Mouse (Mus musculus) kidney, postnatal 0 days (tissue): ENCODE measurements around the gene Fosb. TPM values are rescaled to one million over a fixed set of nuclear protein-coding genes. Genes with fewer than 3 reads are reported as not detected.
A peak's percentile ranks its signal among the peaks of the same experiment; 100 is the strongest.

Source experiments
- ATAC-seq: fragments of 200-750 bp; cut with Nextera tagmentation; replicated peaks from 2 replicates; pipeline ENCODE4 v1.8.0; 2017; ENCODE audit warnings: low read depth, moderate number of reproducible peaks, moderate TSS enrichment, moderate library complexity; ENCODE audit not compliant: low FRiP score
- DNase-seq: peaks from one replicate; pipeline ENCODE4 v3.0.0-alpha.2; 2016; ENCODE audit warnings: low spot score
- H3K27ac ChIP-seq: fragments of 300-500 bp; sonication (generic); 2 replicates; pipeline ENCODE4 v1.5.1; 2014; ENCODE audit warnings: mild to moderate bottlenecking
- H3K27me3 ChIP-seq: fragments of 300-500 bp; sonication (generic); 2 replicates; pipeline ENCODE4 v1.6.1; 2014; ENCODE audit warnings: low read length, mixed read lengths; ENCODE audit not compliant: insufficient read depth
- H3K36me3 ChIP-seq: fragments of 300-500 bp; sonication (generic); 2 replicates; pipeline ENCODE4 v1.6.1; 2014; ENCODE audit warnings: low read length, mixed read lengths; ENCODE audit not compliant: insufficient read depth
- H3K4me1 ChIP-seq: fragments of 300-500 bp; sonication (generic); replicated peaks from 2 replicates; pipeline ENCODE4 v1.6.1; 2014; ENCODE audit warnings: antibody characterized with exemption, low read length, mixed read lengths; ENCODE audit not compliant: insufficient read depth
- H3K4me2 ChIP-seq: fragments of 300-500 bp; sonication (generic); 2 replicates; pipeline ENCODE4 v1.6.1; 2014; ENCODE audit warnings: mild to moderate bottlenecking, low read length, moderate library complexity, mixed read lengths
- H3K4me3 ChIP-seq: fragments of 300-500 bp; sonication (generic); replicated peaks from 2 replicates; pipeline ENCODE4 v1.5.1; 2014; ENCODE audit warnings: low read depth, low read length
- H3K9ac ChIP-seq: fragments of 300-500 bp; sonication (generic); 2 replicates; pipeline ENCODE4 v1.6.1; 2014; ENCODE audit warnings: low read depth, low read length
- H3K9me3 ChIP-seq: fragments of 300-500 bp; sonication (generic); replicated peaks from 2 replicates; pipeline ENCODE4 v1.6.1; 2016; ENCODE audit warnings: low read length, inconsistent platforms, mixed read lengths
- CTCF ChIP-seq: IDR thresholded peaks from 2 replicates; pipeline ENCODE4 v1.5.1; 2016; ENCODE audit warnings: antibody characterized with exemption, low read depth, mild to moderate bottlenecking, moderate library complexity
- WGBS: fragments of 180-500 bp; shearing (Covaris S2); extraction: QIAGEN DNeasy Blood & Tissue Kit; methylation state at CpG from one replicate; pipeline ENCODE4 v1.1.7; 2014; 5-methylcytosine and 5-hydroxymethylcytosine counted together
- polyA plus RNA-seq: library from polyadenylated mRNA; unstranded; fragments of >200 nt; fragmentation: Nextera tagmentation; extraction: Ambion mirVana; gene quantifications from 2 replicates; pipeline ENCODE4 v1.2.1, GENCODE M21; 2015

The Fosb gene
- 0.11 TPM in 2 replicates for polyA plus RNA-seq

DNA sequence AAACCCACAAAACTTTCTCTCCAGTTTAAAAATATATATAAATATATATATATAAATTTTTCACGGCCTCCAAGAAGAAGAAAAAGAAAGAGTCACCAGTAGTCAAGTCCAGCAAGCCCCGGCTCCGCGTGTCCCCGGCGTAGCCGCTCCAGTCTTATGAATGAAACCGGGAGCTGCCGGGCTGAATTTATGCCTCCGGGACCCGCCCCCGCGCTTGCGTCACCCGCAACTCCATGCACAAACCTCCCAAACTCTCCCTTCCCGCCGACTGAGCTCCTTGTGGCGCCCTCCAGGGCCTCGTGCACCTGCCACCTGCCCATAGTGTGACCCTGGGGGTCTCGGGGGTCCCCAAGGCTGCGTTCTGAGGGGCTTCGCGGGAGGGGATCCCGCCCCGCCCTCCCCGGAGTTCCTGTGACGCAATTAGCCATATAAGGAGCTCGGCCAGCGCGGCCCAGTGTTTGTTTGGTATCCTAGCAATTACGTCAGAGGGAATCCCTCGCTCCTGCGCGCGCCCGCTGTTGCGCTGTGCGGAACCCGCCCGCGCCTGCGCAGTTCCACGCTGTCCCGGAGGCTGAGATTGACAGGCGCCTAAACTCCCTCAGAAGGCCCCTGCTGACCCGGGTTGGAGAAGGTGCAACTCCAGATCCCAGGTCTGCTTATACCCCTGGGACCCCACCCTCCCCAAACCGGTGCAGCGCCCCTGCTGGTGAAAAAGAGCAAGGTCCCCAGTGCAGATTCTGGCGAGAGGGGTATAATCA lies at the start of gene Fosb:
Fosb (minus strand) TSS at position 168 of the 758 bp plus-strand sequence.
- peak within 1 kb of the TSS; percentile 55 for H3K9ac ChIP-seq
- no peaks in the 10 kb centered on the region for H3K9me3 ChIP-seq
- 1% methylated on average over 48 of the region's 49 CpGs for WGBS
- DNase-seq (peak; percentile 98), ATAC-seq (peak; percentile 89)
- peaks cover 8% of the 10 kb centered on the region for H3K27me3 ChIP-seq
- peak within 1 kb of the TSS; percentile 86 for H3K4me2 ChIP-seq
- H3K27ac ChIP-seq = no peak within 1 kb of the TSS
- peak within 1 kb of the TSS; percentile 52 for H3K4me3 ChIP-seq
- peaks cover 13% of the 10 kb centered on the region; the same call in 1 of the 2 replicates for H3K4me1 ChIP-seq
- no peaks in the 10 kb centered on the region for H3K36me3 ChIP-seq
- peak; percentile 67 for TF ChIP-seq CTCF

DNA sequence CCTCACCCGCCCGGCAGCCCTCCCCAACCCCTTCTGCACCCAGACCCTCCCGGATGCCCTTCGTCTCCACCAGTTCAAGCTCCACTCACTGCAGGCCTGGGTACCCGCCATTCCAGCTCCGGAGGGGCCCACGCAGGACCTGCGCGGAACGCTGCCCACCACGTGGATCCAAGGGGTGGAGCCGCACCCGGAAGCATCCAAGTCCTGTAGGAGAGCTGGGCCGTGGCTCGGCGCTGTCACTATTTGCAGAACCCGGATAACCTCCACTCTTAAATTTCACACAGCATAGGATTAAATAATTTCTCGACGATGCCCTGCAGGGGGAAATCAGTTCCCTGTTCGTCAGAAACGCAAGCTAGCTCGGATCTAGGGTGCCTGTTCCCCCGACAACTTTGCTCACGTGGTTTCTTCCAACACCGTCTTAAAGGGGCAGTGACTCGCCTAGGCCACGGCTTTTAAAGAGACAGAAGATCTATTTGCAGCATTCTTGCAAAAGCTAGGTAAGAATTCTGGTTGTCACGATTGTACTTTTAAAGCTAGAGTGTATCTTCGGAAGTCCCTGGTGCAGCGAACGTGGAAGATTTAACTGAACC lies 49.5 kb upstream of the Fosb start, which contains the start of the genes Cd3eap and Ppp1r13l:
Cd3eap (minus strand) TSS at position 185 of the 593 bp plus-strand sequence.
Ppp1r13l (plus strand) TSS at position 451 of the 593 bp plus-strand sequence.
- WGBS = under 1% methylated on average over 31 of the region's 31 CpGs

DNA sequence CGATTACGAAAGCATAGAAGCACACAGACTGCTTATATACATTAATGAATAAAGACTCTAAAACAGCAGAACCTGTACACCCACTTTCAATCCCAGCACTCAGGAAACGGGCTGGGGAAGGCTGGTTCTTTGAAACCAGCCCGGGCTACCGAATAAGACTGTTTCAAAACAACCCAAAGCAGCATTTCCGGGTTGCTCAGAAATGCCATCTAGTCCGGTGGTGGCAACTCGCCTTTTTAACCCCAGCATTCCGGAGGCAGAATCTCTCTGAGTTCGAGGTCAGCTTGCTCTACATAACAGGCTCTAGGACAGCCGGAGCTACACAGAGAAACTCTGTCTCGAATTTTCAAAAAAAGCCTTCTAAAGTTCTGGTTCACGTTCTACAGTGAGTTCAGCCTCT lies 48.8 kb upstream of the Fosb start:
- no peak for TF ChIP-seq CTCF
- DNase-seq = no peak
- 13% methylated on average over 13 of the region's 13 CpGs for WGBS
- Histone ChIP-seq H3K4me1 (0 out of 2 replicates have a peak, but pooled peaks cover 17% of the 10 kb centered on the region), H3K4me2 (peak overlapping the region; percentile 99), H3K9me3 (no peaks in the 10 kb centered on the region), H3K27ac (no peak overlapping the region), H3K4me3 (peak overlapping the region; percentile 74), H3K27me3 (no peaks in the 10 kb centered on the region), H3K9ac (peak overlapping the region; percentile 75), H3K36me3 (0 out of 2 replicates have a peak, but pooled peaks cover 6% of the 10 kb centered on the region)
- ATAC-seq = no peak

More for the DNA sequence above, 49.5 kb upstream of the Fosb start, which contains the start of the genes Cd3eap and Ppp1r13l:
- Histone ChIP-seq H3K36me3 (0 out of 2 replicates have a peak, but pooled peaks cover 6% of the 10 kb centered on the region), H3K9me3 (no peaks in the 10 kb centered on the region), H3K27me3 (no peaks in the 10 kb centered on the region), H3K4me2 (peak within 1 kb of the TSS; percentile 99), H3K4me1 (0 out of 2 replicates have a peak, but pooled peaks cover 17% of the 10 kb centered on the region), H3K4me3 (peak within 1 kb of the TSS; percentile 74), H3K9ac (peak within 1 kb of the TSS; percentile 75), H3K27ac (peak within 1 kb of the TSS; percentile 56; the same call in 1 of the 2 replicates)
- no peak for TF ChIP-seq CTCF
- DNase-seq = peak; percentile 94
- ATAC-seq = peak; percentile 48

DNA sequence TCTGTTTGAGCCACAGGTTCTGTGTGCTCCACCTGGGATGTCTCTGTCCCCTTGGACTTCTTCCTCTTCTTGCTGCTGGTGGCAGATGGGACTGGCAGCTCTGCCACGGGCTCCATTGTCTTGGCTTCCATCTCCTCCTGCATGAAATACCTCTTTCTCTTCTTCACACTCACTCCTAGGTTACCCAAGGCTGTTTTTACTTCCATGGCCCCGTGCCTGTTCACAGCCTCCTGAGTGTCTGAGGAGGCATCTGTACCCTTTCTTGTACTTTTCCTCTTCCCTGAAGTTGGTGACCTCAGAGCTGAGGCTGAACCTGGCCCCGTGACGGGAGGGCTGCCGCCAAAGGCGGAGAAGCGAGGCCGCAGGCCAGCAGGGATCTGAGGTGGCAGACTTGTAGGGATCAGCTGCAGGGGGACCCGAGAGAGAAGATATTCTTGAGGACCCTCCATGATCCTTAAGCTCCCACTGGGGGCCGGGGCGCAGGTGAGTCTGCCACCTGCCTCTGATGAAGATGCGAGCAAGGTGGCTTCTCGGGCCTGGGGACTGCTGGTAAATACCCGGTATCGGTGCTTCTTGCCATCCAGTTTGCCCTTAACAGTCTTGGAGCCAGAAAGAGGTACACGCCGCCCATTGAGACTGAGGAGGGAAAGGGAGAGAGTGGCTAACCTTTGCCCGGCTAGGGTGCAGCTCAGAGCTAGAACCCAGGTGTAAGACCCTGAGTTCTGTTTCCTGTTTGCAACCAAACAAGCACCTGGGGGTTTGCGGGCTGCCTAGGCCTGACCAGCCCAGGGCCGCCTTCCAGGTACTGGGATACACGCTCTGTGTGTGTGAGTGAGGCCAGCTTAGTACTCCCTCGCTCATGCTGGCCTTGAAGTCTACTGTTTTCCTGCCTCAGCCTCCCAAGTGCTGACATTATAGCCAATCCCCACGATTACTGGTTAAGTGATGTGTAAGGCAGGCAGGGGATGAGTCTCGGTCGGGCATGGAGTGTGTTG lies 47.8 kb upstream of the Fosb start:
- Histone ChIP-seq H3K4me3 (no peak overlapping the region; the same call in 1 of the 2 replicates), H3K4me2 (peak overlapping the region; percentile 99; the same call in 1 of the 2 replicates), H3K9ac (no peak overlapping the region), H3K9me3 (no peaks in the 10 kb centered on the region), H3K36me3 (peaks cover 10% of the 10 kb centered on the region; the same call in 1 of the 2 replicates), H3K27ac (no peak overlapping the region), H3K27me3 (no peaks in the 10 kb centered on the region), H3K4me1 (0 out of 2 replicates have a peak, but pooled peaks cover 17% of the 10 kb centered on the region)
- 88% methylated on average over 25 of the region's 25 CpGs for WGBS
- TF ChIP-seq CTCF = no peak
- ATAC-seq = no peak
- no peak for DNase-seq

DNA sequence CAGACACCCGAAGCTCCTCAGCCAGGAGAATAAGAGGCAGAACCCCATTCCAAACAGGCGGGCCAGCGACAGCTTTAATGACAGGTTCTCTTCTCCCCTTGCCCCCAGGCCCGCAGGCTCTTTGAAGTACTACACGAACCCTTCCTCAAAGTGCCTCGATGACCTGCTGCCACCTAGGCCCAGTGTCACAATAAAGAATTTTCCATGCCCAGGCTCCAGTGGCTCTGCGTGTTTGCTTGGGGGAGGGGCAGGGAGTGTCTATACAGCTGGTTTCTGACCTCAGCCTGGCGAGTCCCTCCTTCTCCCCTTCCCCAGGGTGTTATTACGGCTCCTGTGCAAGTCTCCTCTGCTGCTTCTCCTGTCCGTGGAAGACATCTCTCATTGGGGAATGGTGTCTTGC lies 46.5 kb upstream of the Fosb start:
- 51% methylated on average over 10 of the region's 10 CpGs for WGBS
- H3K36me3 ChIP-seq = peaks cover 12% of the 10 kb centered on the region
- H3K27me3 ChIP-seq = no peaks in the 10 kb centered on the region
- no peaks in the 10 kb centered on the region for H3K9me3 ChIP-seq
- no peak overlapping the region for H3K27ac ChIP-seq
- 0 out of 2 replicates have a peak, but pooled peaks cover 10% of the 10 kb centered on the region for H3K4me1 ChIP-seq
- H3K4me2 ChIP-seq = no peak overlapping the region
- no peak for TF ChIP-seq CTCF
- ATAC-seq = no peak
- no peak overlapping the region for H3K4me3 ChIP-seq
- no peak for DNase-seq
- no peak overlapping the region for H3K9ac ChIP-seq
